ENCODE assay signal across 11 mouse cellular contexts in the genomic region with DNA sequence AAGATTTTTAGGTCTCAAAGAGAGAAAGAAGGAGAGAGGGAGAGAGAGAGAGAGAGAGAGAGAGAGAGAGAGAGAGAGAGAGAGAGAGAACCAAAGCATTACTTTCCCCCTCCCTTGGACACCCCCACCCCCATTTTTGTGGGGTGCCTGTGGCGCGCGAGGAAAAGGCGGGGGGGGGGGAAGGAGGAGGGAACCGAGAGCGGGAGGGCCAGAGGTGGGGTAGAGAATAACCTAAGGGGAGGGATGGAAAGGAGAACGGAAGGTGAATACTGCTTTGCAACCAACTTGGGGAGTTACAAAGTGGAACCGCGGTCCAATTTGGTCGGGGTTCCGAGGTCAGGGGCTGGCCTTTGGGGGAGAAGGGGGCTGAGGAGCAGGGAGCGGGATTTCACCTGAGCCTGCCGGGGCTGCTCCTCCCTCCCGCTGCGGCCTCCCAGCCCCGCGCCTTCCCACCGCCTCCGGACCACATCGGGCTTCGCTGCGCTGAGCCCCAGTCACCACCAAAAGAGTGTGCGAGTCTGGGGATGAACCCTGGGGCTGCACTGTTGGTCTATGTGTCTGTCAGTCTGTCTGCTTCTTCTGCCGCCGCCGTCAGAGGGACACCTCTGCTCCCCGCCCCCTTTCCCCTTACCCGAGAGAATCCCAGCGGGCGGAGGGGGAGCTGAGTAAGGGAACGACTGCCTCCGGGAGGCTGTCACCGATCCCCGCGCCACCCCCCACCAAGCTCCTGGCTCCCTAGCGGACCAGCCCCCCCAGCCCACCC. TPM values are rescaled to one million over a fixed set of nuclear protein-coding genes. Genes with fewer than 3 reads are reported as not detected.
DNase-seq lines count a peak whose midpoint lies in the region; ATAC-seq and TF ChIP-seq lines count a peak whose summit lies in the region.
"Had no signal": no experiment of that assay in that cellular context is flagged by ENCODE, and none has a peak within 500 bp of the region (broad histone marks: within the 10 kb centered on the region; RNA-seq: fewer than 3 reads in every experiment).

No protein-coding gene starts in this region.

- TF ChIP-seq EP300 in heart, postnatal 0 days (IDR thresholded peaks at IDR 0.05; ENCODE audit: low read depth) = no peak

- WGBS in heart, postnatal 0 days = 0% methylated on average over 20 of the region's 36 CpGs
- WGBS in intestine, embryonic 14.5 days = 0% methylated on average over 27 of the region's 36 CpGs

- H3K9me3 ChIP-seq in heart, postnatal 0 days (replicated peaks; ENCODE audit: control insufficient read depth, low read length) = no peaks in the 10 kb centered on the region
- no peaks in the 10 kb centered on the region for H3K9me3 ChIP-seq in intestine, embryonic 14.5 days (ENCODE audit: control insufficient read depth, low read length)

- H3K4me3 ChIP-seq in heart, postnatal 0 days (ENCODE audit: low read depth, low read length) = peak overlapping the region; percentile 46
- H3K4me3 ChIP-seq in intestine, embryonic 14.5 days (ENCODE audit: low read depth, low read length) = no peak overlapping the region

- ATAC-seq in heart, postnatal 0 days (ENCODE audit: insufficient read depth, low read depth) = no peak
- ATAC-seq in intestine, embryonic 14.5 days (replicated peaks; ENCODE audit: low FRiP score, low TSS enrichment, low read depth) = no peak
- no peak for ATAC-seq in erythroid progenitor cell, adult 5-6 weeks (replicated peaks; ENCODE audit: low FRiP score, poor library complexity, severe bottlenecking)

- DNase-seq in heart, postnatal 0 days (ENCODE audit: low spot score) = no peak
- DNase-seq in heart, adult 11 months = no peak
- peak; percentile 35 for DNase-seq in embryo, embryonic 11 days
- DNase-seq in intestine, embryonic 14.5 days (ENCODE audit: low spot score) = peak; percentile 66
- DNase-seq in lung, postnatal 4 days = peak; percentile 71 to 85
- DNase-seq in thymus, postnatal 14 days = no peak
- DNase-seq in spleen, adult 18-20 months = no peak
- DNase-seq: right cerebral cortex, adult 18-20 months had no signal

- TF ChIP-seq CTCF in heart, postnatal 0 days (IDR thresholded peaks at IDR 0.05; ENCODE audit: low read depth) = no peak

- H3K27me3 ChIP-seq in heart, postnatal 0 days (ENCODE audit: control insufficient read depth, insufficient read depth, low read length) = peaks cover 98% of the 10 kb centered on the region
- H3K27me3 ChIP-seq in intestine, embryonic 14.5 days (replicated peaks; ENCODE audit: control insufficient read depth, insufficient read depth, low read length) = peaks cover 98% of the 10 kb centered on the region

- no peaks in the 10 kb centered on the region for H3K4me1 ChIP-seq in heart, postnatal 0 days (ENCODE audit: control insufficient read depth, insufficient read depth)
- H3K4me1 ChIP-seq in intestine, embryonic 14.5 days (replicated peaks; ENCODE audit: control insufficient read depth, insufficient read depth, low read length) = 0 out of 2 replicates have a peak, but pooled peaks cover 3% of the 10 kb centered on the region

- no peaks in the 10 kb centered on the region for H3K36me3 ChIP-seq in heart, postnatal 0 days (replicated peaks; ENCODE audit: control insufficient read depth, insufficient read depth, low read length)
- no peaks in the 10 kb centered on the region for H3K36me3 ChIP-seq in intestine, embryonic 14.5 days (ENCODE audit: control insufficient read depth, insufficient read depth, low read length)
- H3K36me3 ChIP-seq: G1E had no signal

- H3K27ac ChIP-seq in heart, postnatal 0 days (ENCODE audit: low read depth) = no peak overlapping the region
- no peak overlapping the region for H3K27ac ChIP-seq in intestine, embryonic 14.5 days (ENCODE audit: low read depth)

- no peak overlapping the region for H3K9ac ChIP-seq in heart, postnatal 0 days (replicated peaks; ENCODE audit: low read depth, low read length)
- H3K9ac ChIP-seq in intestine, embryonic 14.5 days (ENCODE audit: low read length) = no peak overlapping the region

- H3K4me2 ChIP-seq in heart, postnatal 0 days (ENCODE audit: low read depth, low read length) = peak overlapping the region; percentile 22; the same call in 1 of the 2 replicates
- no peak overlapping the region for H3K4me2 ChIP-seq in intestine, embryonic 14.5 days (ENCODE audit: low read length)

RNA-seq across cellular contexts. Expression of a gene that starts 1.1 kb away (rescaled TPM):
- not detected in 2 replicates for total RNA-seq in heart, postnatal 0 days (2014; rRNA removed; ENCODE audit: low replicate concordance)
- polyA plus RNA-seq in heart, postnatal 0 days (2015; fragmentation: Nextera tagmentation; extraction: Ambion mirVana) = 0.05 TPM in 2 replicates
- polyA plus RNA-seq in intestine, embryonic 14.5 days (2014; fragmentation: Nextera tagmentation; extraction: Ambion mirVana) = not detected in 2 replicates
- not detected in 2 replicates for total RNA-seq in erythroid progenitor cell, adult 5-6 weeks (2015; ENCODE audit: low replicate concordance)
- total RNA-seq in erythroid progenitor cell, adult 5-6 weeks (2017; ENCODE audit: low replicate concordance) = not detected in 2 replicates
- total RNA-seq: megakaryocyte progenitor cell, adult 5-6 weeks had no signal
- polyA plus RNA-seq: G1E had no signal

Comparison
In these comparisons a context has a peak if more than half of its experiments do, and no peak if none do; other contexts are left out.
1. DNase-seq: peak in embryo, embryonic 11 days (single experiment), intestine, embryonic 14.5 days (single experiment) and lung, postnatal 4 days (2 of 2); none in heart, postnatal 0 days (single experiment), heart, adult 11 months (single experiment), thymus, postnatal 14 days (single experiment) and spleen, adult 18-20 months (0 of 2).